In genomic region chr1:129208806-129209205, GRCm38 (mm10) we compare ENCODE assay signal across 18 mouse cellular contexts.
A peak's percentile ranks its signal among the peaks of the same experiment; 100 is the strongest.
DNase-seq lines count a peak whose midpoint lies in the region; ATAC-seq lines count a peak whose summit lies in the region.
"Had no signal": no experiment of that assay in that cellular context is flagged by ENCODE, and none has a peak within 500 bp of the region (broad histone marks: within the 10 kb centered on the region; RNA-seq: fewer than 3 reads in every experiment).

No protein-coding gene starts in this region.

- 0 out of 2 replicates have a peak overlapping the region, but pooled peaks have one; percentile 74 for H3K27ac ChIP-seq in embryonic facial prominence, embryonic 13.5 days
- H3K27ac ChIP-seq in forebrain, embryonic 14.5 days (ENCODE audit: low read depth, low read length), result peak overlapping the region; percentile 76
- peak overlapping the region; percentile 74 for H3K27ac ChIP-seq in hindbrain, embryonic 15.5 days (replicated peaks)
- no peak overlapping the region for H3K27ac ChIP-seq in neural tube, embryonic 12.5 days
- H3K27ac ChIP-seq: heart, adult 2 months; kidney, embryonic 15.5 days; stomach, embryonic 15.5 days had no signal

- 69% methylated on average over 1 of the region's 1 CpGs for WGBS in embryonic facial prominence, embryonic 13.5 days
- WGBS in forebrain, embryonic 14.5 days, result 28% methylated on average over 1 of the region's 1 CpGs
- 17% methylated on average over 1 of the region's 1 CpGs for WGBS in hindbrain, embryonic 15.5 days
- WGBS in neural tube, embryonic 12.5 days, result 61% methylated on average over 1 of the region's 1 CpGs

- no peak overlapping the region for H3K4me2 ChIP-seq in embryonic facial prominence, embryonic 13.5 days
- no peak overlapping the region for H3K4me2 ChIP-seq in forebrain, embryonic 14.5 days (ENCODE audit: low read length)
- H3K4me2 ChIP-seq in hindbrain, embryonic 15.5 days, result no peak overlapping the region
- H3K4me2 ChIP-seq in neural tube, embryonic 12.5 days (replicated peaks), result no peak overlapping the region
- H3K4me2 ChIP-seq: kidney, embryonic 15.5 days; liver, embryonic 11.5 days; lung, embryonic 14.5 days; stomach, embryonic 15.5 days had no signal

- no peak for ATAC-seq in embryonic facial prominence, embryonic 13.5 days (ENCODE audit: insufficient number of reproducible peaks, insufficient read depth, low FRiP score, low TSS enrichment, low read depth)
- peak; percentile 31; the same call in 1 of the 2 replicates for ATAC-seq in forebrain, embryonic 14.5 days
- no peak for ATAC-seq in hindbrain, embryonic 15.5 days (ENCODE audit: low FRiP score, low read depth)
- peak; percentile 17 for ATAC-seq in neural tube, embryonic 12.5 days (ENCODE audit: low FRiP score, low read depth)
- ATAC-seq: inflammation-experienced regulatory T-cells, adult 6 months had no signal

- no peak overlapping the region for H3K9ac ChIP-seq in embryonic facial prominence, embryonic 13.5 days
- H3K9ac ChIP-seq in forebrain, embryonic 14.5 days (ENCODE audit: low read length), result no peak overlapping the region
- no peak overlapping the region for H3K9ac ChIP-seq in hindbrain, embryonic 15.5 days
- H3K9ac ChIP-seq in neural tube, embryonic 12.5 days, result no peak overlapping the region
- H3K9ac ChIP-seq: kidney, embryonic 15.5 days; lung, embryonic 14.5 days; stomach, embryonic 15.5 days had no signal

- no peak for DNase-seq in forebrain, embryonic 14.5 days (ENCODE audit: low spot score)
- DNase-seq in frontal cortex, postnatal 36 days (ENCODE audit: low spot score in 2 of 2), result no peak
- no peak for DNase-seq in right cerebral cortex, postnatal 25 days
- DNase-seq in ovary, adult 18-20 months (ENCODE audit: low spot score), result no peak
- DNase-seq: adrenal gland, adult 2 months; cerebellum, adult 2 months; heart, adult 2 months; lung, embryonic 14.5 days had no signal

- no peaks in the 10 kb centered on the region for H3K9me3 ChIP-seq in embryonic facial prominence, embryonic 13.5 days
- H3K9me3 ChIP-seq in forebrain, embryonic 14.5 days (replicated peaks; ENCODE audit: control insufficient read depth, low read length), result no peaks in the 10 kb centered on the region
- H3K9me3 ChIP-seq in hindbrain, embryonic 15.5 days, result no peaks in the 10 kb centered on the region
- no peaks in the 10 kb centered on the region for H3K9me3 ChIP-seq in neural tube, embryonic 12.5 days
- H3K9me3 ChIP-seq: G1E; kidney, embryonic 15.5 days; stomach, embryonic 15.5 days had no signal

- peaks cover 5% of the 10 kb centered on the region; the same call in 1 of the 2 replicates for H3K4me1 ChIP-seq in embryonic facial prominence, embryonic 13.5 days
- H3K4me1 ChIP-seq in forebrain, embryonic 14.5 days (ENCODE audit: control insufficient read depth, insufficient read depth, low read length), result peaks cover 10% of the 10 kb centered on the region; the same call in 1 of the 2 replicates
- peaks cover 10% of the 10 kb centered on the region for H3K4me1 ChIP-seq in hindbrain, embryonic 15.5 days (replicated peaks)
- H3K4me1 ChIP-seq in neural tube, embryonic 12.5 days, result peaks cover 6% of the 10 kb centered on the region; the same call in 1 of the 2 replicates
- H3K4me1 ChIP-seq: kidney, embryonic 15.5 days; stomach, embryonic 15.5 days had no signal

- H3K4me3 ChIP-seq in embryonic facial prominence, embryonic 13.5 days, result no peak overlapping the region
- H3K4me3 ChIP-seq in forebrain, embryonic 14.5 days (ENCODE audit: low read depth, low read length), result no peak overlapping the region
- no peak overlapping the region for H3K4me3 ChIP-seq in hindbrain, embryonic 15.5 days
- H3K4me3 ChIP-seq in neural tube, embryonic 12.5 days, result no peak overlapping the region
- H3K4me3 ChIP-seq: erythroblast, embryonic 14.5 days; heart, adult 2 months; kidney, embryonic 15.5 days; myocyte; stomach, embryonic 15.5 days had no signal

- no peaks in the 10 kb centered on the region for H3K36me3 ChIP-seq in embryonic facial prominence, embryonic 13.5 days
- H3K36me3 ChIP-seq in forebrain, embryonic 14.5 days (ENCODE audit: control insufficient read depth, insufficient read depth, low read length), result no peaks in the 10 kb centered on the region
- H3K36me3 ChIP-seq in hindbrain, embryonic 15.5 days, result no peaks in the 10 kb centered on the region
- H3K36me3 ChIP-seq in neural tube, embryonic 12.5 days, result no peaks in the 10 kb centered on the region
- H3K36me3 ChIP-seq: G1E; kidney, embryonic 15.5 days; stomach, embryonic 15.5 days had no signal

- H3K27me3 ChIP-seq in embryonic facial prominence, embryonic 13.5 days, result no peaks in the 10 kb centered on the region
- no peaks in the 10 kb centered on the region for H3K27me3 ChIP-seq in forebrain, embryonic 14.5 days (replicated peaks; ENCODE audit: control insufficient read depth, insufficient read depth, low read length)
- H3K27me3 ChIP-seq in hindbrain, embryonic 15.5 days, result no peaks in the 10 kb centered on the region
- no peaks in the 10 kb centered on the region for H3K27me3 ChIP-seq in neural tube, embryonic 12.5 days (replicated peaks)
- H3K27me3 ChIP-seq: kidney, embryonic 15.5 days; stomach, embryonic 15.5 days had no signal

Comparison
In these comparisons a context has a peak if more than half of its experiments do, and no peak if none do; other contexts are left out.
1. ATAC-seq: peak in forebrain, embryonic 14.5 days (single experiment) and neural tube, embryonic 12.5 days (single experiment); none in embryonic facial prominence, embryonic 13.5 days (single experiment) and hindbrain, embryonic 15.5 days (single experiment).